Mouse (Mus musculus): Measurements from ENCODE around the gene Sgce.

- TF ChIP-seq POLR2A (IDR thresholded peaks at IDR 0.05; ENCODE audit: control insufficient read depth, low read depth, low read length): no peak
- no peak for TF ChIP-seq CTCF (IDR thresholded peaks at IDR 0.05; ENCODE audit: control insufficient read depth, insufficient read depth, insufficient replicate concordance, low read depth, low read length)
These were observed 112.2 kb downstream of the Sgce start for GRCm38 (mm10) chr6:4634804-4635203.

All from testis, adult 2 months (tissue).